Mouse (Mus musculus): Measurements from ENCODE around the gene Uqcc2.
A peak's percentile ranks its signal among the peaks of the same experiment; 100 is the strongest.

The Uqcc2 gene

GRCm38 (mm10) chr17:27122701-27123100 is 11.0 kb downstream of the Uqcc2 start:
- no peak for DNase-seq

GRCm38 (mm10) chr17:27121781-27122180 is 11.9 kb downstream of the Uqcc2 start:
- no peak for DNase-seq

- peak; percentile 46 for DNase-seq
Observed at GRCm38 (mm10) chr17:27121266-27121665, 12.4 kb downstream of the Uqcc2 start.

GRCm38 (mm10) chr17:27120561-27121024 is 13.1 kb downstream of the Uqcc2 start:
- peak; percentile 79 for DNase-seq

GRCm38 (mm10) chr17:27119954-27120353 is 13.8 kb downstream of the Uqcc2 start:
- DNase-seq, result no peak

- no peak for DNase-seq
Observed at GRCm38 (mm10) chr17:27119540-27119895, 14.2 kb downstream of the Uqcc2 start.

- no peak for DNase-seq
Observed at GRCm38 (mm10) chr17:27118676-27119539, 14.8 kb downstream of the Uqcc2 start.

- DNase-seq, result no peak
Observed at GRCm38 (mm10) chr17:27110072-27110471, 23.6 kb downstream of the Uqcc2 start.

GRCm38 (mm10) chr17:27107936-27108335 is 25.8 kb downstream of the Uqcc2 start:
- DNase-seq, result no peak

- DNase-seq, result peak; percentile 53
Observed at GRCm38 (mm10) chr17:27106745-27107144, 27.0 kb downstream of the Uqcc2 start.

- peak; percentile 27 for DNase-seq
Observed at GRCm38 (mm10) chr17:27105698-27106470, 27.8 kb downstream of the Uqcc2 start.

GRCm38 (mm10) chr17:27101675-27102074 is 32.0 kb downstream of the Uqcc2 start:
- no peak for DNase-seq

GRCm38 (mm10) chr17:27095690-27096089 is 38.0 kb downstream of the Uqcc2 start:
- DNase-seq, result peak; percentile 75

GRCm38 (mm10) chr17:27090068-27090467 is 43.6 kb downstream of the Uqcc2 start:
- DNase-seq, result no peak

- peak; percentile 70 for DNase-seq
Observed at GRCm38 (mm10) chr17:27087426-27087825, 46.3 kb downstream of the Uqcc2 start.

GRCm38 (mm10) chr17:27085676-27086075 is 48.0 kb downstream of the Uqcc2 start:
- peak; percentile 67 for DNase-seq

- no peak for DNase-seq
Observed at GRCm38 (mm10) chr17:27083601-27084000, 50.1 kb downstream of the Uqcc2 start.

- no peak for DNase-seq
Observed at GRCm38 (mm10) chr17:27082796-27083195, 50.9 kb downstream of the Uqcc2 start.

GRCm38 (mm10) chr17:27081868-27082267 is 51.8 kb downstream of the Uqcc2 start:
- DNase-seq, result no peak

GRCm38 (mm10) chr17:27078499-27078898 is 55.2 kb downstream of the Uqcc2 start:
- no peak for DNase-seq

GRCm38 (mm10) chr17:27077920-27078319 is 55.8 kb downstream of the Uqcc2 start:
- no peak for DNase-seq

- DNase-seq, result no peak
Observed at GRCm38 (mm10) chr17:27077133-27077532, 56.6 kb downstream of the Uqcc2 start.

- DNase-seq, result no peak
Observed at GRCm38 (mm10) chr17:27074849-27075745, 58.6 kb downstream of the Uqcc2 start.
